Mouse (Mus musculus): Measurements from ENCODE around the gene Mipep. TPM values are rescaled to one million over a fixed set of nuclear protein-coding genes. Genes with fewer than 3 reads are reported as not detected.

Gene Mipep
- total RNA-seq, 2 experiments from 2014 or later: 22.2 to 22.7 TPM

- DNase-seq (ENCODE audit: low spot score in 2 of 2): no peak
Observed at GRCm38 (mm10) chr14:60799762-60800728, 15.7 kb downstream of the Mipep start.

GRCm38 (mm10) chr14:60802026-60802425 is 17.7 kb downstream of the Mipep start:
- DNase-seq (ENCODE audit: low spot score in 2 of 2): no peak

- DNase-seq (ENCODE audit: low spot score in 2 of 2): no peak
Observed at GRCm38 (mm10) chr14:60804978-60805377, 20.6 kb downstream of the Mipep start.

- DNase-seq (ENCODE audit: low spot score in 2 of 2): no peak
Observed at GRCm38 (mm10) chr14:60805871-60806270, 21.5 kb downstream of the Mipep start.

GRCm38 (mm10) chr14:60806891-60807344 is 22.5 kb downstream of the Mipep start:
- no peak for DNase-seq (ENCODE audit: low spot score in 2 of 2)

- no peak for DNase-seq (ENCODE audit: low spot score in 2 of 2)
Observed at GRCm38 (mm10) chr14:60809881-60810280, 25.5 kb downstream of the Mipep start.

GRCm38 (mm10) chr14:60811547-60811946 is 27.2 kb downstream of the Mipep start:
- DNase-seq (ENCODE audit: low spot score in 2 of 2): no peak

GRCm38 (mm10) chr14:60815098-60815497 is 30.7 kb downstream of the Mipep start:
- no peak for DNase-seq (ENCODE audit: low spot score in 2 of 2)

GRCm38 (mm10) chr14:60818045-60818444 is 33.7 kb downstream of the Mipep start:
- no peak for DNase-seq (ENCODE audit: low spot score in 2 of 2)

GRCm38 (mm10) chr14:60830096-60830495 is 45.7 kb downstream of the Mipep start:
- no peak for DNase-seq (ENCODE audit: low spot score in 2 of 2)

GRCm38 (mm10) chr14:60836709-60837108 is 52.3 kb downstream of the Mipep start:
- DNase-seq (ENCODE audit: low spot score in 2 of 2): no peak

- no peak for DNase-seq (ENCODE audit: low spot score in 2 of 2)
Observed at GRCm38 (mm10) chr14:60839654-60840053, 55.3 kb downstream of the Mipep start.

- DNase-seq (ENCODE audit: low spot score in 2 of 2): no peak
Observed at GRCm38 (mm10) chr14:60841977-60842659, 57.7 kb downstream of the Mipep start.

- no peak for DNase-seq (ENCODE audit: low spot score in 2 of 2)
Observed at GRCm38 (mm10) chr14:60843596-60843995, 59.2 kb downstream of the Mipep start.

GRCm38 (mm10) chr14:60845261-60846045 is 61.1 kb downstream of the Mipep start:
- no peak for DNase-seq (ENCODE audit: low spot score in 2 of 2)

GRCm38 (mm10) chr14:60846174-60846573 is 61.8 kb downstream of the Mipep start:
- DNase-seq (ENCODE audit: low spot score in 2 of 2): no peak

- DNase-seq (ENCODE audit: low spot score in 2 of 2): no peak
Observed at GRCm38 (mm10) chr14:60848194-60848593, 63.8 kb downstream of the Mipep start.

- no peak for DNase-seq (ENCODE audit: low spot score in 2 of 2)
Observed at GRCm38 (mm10) chr14:60850101-60850500, 65.7 kb downstream of the Mipep start.

GRCm38 (mm10) chr14:60851632-60852031 is 67.3 kb downstream of the Mipep start:
- DNase-seq (ENCODE audit: low spot score in 2 of 2): no peak

- no peak for DNase-seq (ENCODE audit: low spot score in 2 of 2)
Observed at GRCm38 (mm10) chr14:60856199-60856912, 72.0 kb downstream of the Mipep start.

- no peak for DNase-seq (ENCODE audit: low spot score in 2 of 2)
Observed at GRCm38 (mm10) chr14:60856913-60857300, 72.5 kb downstream of the Mipep start.
